Mouse (Mus musculus) right cerebral cortex, adult 2 months (tissue): ENCODE data around the gene Dand5.

Experiments used
- DNase-seq, 2 experiments: peaks; one replicate each; pipeline ENCODE4 v3.0.0; 2021 to 2022; ENCODE audit warnings: low spot score in 2 of 2

Gene Dand5

DNA sequence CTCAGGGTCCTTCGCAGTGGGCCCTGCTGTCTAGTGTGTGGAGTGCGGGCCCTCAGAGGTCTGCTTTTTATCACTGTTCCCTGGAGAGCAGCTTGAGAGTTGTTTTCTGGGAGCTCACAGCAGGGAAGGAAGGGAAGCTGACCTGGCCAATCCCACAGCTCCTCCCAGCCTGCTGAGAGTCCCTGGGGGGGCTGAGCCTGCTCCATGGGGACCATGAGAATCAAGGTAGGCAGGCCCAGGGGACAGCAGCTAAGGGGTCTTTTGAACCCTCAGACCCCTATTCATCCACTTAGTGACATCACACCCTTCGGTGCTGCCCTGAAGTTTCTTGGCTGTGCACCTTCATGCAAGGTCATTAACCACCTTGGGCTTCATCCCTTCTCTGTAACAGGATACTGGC, at the start of gene Dand5:
TSS of gene Dand5 (minus strand) at position 101 of the 400 bp plus-strand sequence.
- no peak for DNase-seq

DNA sequence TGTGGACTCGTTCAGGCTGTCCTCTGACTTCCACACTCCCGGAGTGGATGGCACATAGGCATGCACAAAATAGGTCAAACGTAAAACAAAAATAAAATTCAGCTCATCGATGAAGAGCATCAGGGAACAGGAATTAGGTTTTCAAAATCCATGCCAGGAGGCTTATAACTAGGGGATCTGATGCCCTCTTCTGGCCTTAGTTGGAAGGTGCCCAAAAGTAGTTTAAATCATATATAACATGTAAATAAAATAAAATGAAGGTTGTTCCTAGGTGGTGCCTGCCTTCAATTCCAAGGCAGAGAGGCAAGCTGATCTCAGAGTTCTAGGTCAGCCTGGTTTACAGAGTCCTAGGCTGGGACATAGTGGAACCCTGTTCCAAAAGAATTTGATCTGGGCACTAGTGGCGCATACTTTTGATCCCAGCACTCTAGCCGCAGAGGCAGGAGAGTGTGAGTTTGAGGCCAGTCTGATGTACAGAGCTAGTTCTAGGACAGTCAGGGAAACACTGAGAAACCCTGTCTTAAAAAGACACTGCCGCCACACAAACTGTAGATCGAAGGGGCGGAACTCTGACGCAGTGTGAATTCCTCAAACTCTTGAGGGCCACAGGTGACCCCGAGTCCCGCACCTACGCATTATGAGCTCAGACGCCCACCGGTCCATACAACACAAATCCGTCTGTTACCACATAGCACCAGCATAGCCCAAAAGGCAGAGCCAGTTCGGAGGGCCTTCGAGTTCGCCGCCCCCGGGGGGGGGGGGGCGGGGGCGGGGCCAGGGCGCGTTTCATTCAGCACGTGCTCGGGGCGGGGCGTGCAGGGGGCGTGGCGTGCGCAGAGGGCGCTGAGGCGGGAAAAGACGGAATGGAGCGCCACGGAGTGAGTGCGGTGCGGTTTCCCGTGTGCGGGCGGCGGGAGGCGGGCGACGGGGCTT, 49.0 kb upstream of the Dand5 start, which contains the start of gene Syce2:
TSS of gene Syce2 (plus strand) at position 736 of the 933 bp plus-strand sequence.
- DNase-seq, result peak in 1 of 2 experiments; percentile 46

DNA sequence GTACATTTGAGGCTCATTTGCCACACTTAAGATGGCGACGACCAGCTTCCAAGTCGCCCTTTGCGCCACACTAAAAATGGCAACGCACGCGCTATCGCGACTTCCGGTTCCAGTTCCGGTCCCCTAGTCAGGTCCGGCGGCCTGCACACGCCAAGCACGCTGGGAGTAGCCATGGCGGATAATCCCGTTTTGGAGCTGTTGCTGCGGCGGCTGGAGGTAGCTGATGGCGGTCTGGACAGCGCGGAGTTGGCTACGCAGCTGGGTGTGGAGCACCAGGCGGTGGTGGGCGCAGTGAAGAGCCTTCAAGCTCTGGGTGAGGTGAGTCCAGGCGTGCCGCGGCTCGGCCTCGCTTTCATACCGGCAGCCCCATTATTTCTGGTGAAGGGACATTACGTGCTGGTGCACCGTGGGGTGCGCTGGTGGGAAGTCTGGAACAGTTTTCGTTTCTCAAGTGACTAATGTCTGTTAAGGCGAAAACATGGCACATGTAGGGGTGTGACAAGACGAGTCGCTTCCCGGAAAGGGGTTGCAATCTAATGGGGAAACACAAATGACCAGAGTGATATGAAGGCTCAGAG, 34.3 kb upstream of the Dand5 start, which contains the start of gene Farsa:
TSS of gene Farsa (plus strand) at position 126 of the 578 bp plus-strand sequence.
- DNase-seq, result peak; percentile 95

DNA sequence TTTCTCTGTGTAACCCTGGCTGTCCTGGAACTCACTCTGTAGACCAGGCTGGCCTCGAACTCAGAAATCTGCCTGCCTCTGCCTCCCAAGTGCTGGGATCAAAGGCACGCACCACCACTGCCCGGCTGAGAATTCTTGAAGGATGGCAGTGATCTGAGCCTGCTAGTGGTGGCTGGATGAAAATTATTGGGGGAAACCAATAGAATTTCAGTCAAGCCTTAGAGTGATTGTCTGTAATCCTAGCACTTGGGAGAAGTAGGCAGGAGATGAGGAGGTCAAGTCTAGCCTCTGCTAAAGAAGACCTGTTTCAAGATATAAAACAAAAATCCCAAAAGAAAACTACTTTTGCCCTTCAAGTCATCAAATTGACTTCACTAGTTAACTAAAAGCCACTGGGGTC, 33.8 kb upstream of the Dand5 start:
- no peak for DNase-seq

DNA sequence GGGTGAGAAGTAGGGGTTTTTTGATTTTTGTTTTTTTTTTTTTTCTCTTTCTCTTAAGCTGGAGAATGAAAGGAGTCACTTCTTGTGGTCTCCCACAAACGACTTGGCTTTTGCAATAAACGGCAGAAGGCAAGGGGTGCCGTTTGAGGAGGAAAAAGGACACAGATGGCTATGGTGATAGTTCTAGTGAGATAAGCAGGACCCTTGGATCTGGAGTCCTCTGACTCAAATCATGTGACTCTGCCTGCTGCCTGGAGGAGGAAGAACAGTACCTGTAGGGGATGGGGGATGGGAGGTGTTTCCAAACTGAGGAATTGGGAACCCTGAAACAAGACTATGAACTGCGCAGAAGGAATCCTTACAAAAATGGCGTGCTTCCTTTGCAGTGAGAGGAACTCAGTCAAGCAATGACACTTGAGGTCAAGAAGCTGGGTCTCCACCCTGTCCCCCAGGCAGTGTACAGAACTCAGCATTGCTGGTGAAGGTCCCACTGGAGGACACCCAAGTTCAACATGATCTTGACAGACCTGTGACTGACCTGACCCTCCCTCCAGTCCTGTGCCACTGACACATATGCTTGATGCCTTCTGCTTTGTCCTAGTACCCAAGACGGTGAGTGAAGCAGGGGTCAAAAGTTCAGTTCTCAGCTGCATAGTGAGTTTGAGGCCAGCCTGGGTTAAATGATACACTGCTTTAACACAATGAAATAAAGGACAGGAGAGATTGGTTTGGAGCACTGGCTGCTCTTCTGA, 25.2 kb upstream of the Dand5 start:
- DNase-seq, result no peak

DNA sequence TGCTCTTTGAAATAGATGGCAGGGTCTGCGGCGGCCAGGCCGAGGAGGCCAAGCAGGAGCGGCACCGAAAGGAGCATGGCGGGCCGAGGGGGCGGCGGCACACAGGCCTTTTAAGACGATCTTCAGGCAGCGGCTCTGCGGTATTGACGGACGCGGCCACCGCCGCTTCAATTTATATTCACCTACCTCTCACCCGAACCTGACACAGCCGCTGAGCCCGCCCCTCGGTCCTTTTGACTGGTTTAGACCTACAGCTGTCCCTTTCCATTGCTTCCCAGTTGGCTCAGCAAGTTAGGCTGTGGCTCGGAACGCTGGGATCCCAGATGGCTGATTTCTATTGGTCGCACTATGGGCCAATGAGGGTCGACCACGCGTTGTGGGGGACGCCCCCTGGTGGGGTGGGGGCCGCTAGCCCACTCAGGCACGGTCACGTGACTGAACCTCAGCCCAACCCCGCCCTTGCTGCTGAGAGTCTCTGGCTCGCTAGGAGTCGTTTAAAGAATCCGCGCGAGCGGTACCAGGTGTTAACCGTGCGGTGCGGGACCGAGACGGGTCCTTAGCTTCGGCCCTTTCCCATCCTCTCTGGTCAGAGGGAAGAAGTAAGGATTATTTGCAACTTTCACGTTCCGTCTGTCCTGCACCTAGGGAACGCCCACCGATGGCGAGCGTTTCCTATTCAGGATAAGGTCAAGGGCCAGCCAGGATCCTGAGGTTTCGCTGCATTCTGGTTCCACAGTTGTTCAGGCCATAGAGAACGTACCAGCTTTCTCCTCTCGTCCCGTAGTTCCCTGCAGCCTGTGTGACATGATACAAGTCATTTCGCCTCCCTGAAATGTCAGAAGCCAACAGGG, 24.3 kb upstream of the Dand5 start, which contains the start of gene Calr:
TSS of gene Calr (minus strand) at position 213 of the 851 bp plus-strand sequence.
- DNase-seq, result peak; percentile 99 to 100

DNA sequence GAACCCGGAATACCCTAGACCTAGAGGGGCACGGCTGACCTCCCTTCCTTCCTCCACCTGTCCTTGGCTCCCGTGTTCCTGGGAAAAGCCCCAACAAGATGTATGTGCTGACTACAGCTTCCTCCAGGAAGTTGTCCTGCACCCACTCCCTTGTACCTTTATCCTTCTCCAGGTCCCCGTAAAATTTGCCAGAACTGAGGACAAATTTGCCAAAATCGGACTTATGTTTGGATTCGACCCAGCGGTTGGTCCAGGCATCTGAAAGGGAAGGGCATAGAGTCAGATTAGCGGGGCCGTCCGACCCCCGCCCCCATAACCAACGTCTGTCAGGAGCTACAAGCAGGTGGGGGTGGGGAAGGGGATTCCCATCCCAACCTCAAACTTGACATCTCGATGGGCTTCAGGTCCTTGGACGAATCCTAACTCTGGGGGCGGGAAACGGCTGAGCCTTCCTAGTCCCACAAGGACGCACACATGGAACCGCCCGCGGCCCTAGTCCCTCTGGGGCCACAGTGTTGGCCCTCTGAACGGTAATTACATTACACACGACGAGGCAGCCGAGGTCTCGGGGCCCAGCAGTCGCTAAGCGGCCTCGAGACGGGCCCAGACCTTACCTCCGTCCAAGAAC, 23.6 kb upstream of the Dand5 start:
- DNase-seq, result no peak

DNA sequence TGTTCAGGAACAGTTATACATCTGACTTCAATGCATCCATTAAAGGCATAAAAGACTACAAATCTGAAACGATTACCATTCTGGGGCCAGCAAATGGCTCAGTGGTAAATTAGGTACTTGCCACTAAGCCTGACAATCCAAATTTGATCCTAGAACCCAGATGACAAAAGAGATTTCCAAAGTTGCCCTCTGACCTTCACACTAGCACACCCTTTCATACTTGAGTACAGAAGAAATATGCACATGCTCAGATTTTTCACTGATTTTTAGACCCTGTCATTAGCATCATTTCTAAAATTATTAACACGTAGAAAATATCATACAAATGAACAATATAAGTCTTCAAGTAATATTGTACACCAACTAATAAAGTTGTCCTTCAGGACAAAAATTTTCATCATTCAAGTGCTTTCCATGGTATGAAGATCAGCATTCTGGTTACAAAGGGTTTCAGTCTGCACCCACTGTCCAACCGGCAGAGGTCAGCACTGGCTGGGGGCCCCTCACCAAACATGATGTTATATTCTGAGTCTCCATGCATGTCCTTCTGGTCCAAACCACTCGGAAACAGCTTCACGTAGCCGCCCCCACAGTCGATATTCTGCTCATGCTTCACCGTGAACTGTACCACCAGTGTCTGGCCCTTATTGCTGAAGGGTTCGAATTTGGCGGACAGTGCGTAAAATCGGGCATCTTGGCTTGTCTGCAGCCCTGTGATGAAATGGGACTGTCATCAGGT, 22.9 kb upstream of the Dand5 start:
- DNase-seq, result no peak

DNA sequence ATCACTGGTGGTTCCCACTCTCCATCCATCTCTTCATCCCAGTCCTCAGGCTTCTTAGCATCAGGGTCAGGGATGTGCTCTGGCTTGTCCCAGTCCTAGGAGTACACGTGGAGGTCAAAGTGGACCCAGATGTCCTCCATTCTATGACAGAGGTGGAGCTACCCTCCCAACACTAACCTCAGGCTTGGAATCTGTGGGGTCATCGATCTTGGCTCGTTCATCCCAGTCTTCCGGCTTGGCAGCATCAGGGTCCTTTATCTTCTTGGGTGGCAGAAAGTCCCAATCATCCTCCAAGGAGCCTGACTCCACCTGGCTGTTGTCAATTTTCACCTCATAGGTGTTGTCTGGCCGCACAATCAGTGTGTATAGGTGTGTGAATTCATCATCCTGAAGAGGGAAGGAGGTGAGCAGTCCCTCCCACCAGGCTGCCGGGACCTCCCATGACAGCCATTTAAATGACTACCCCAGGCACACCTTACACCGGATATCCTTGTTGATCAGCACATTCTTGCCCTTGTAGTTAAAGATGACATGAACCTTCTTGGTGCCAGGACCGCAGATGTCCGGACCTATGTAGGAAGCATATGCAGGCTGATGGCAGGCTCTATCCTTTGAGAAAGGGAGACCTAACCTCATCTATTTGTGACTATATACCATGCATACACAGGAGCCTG, 21.9 kb upstream of the Dand5 start:
- DNase-seq, result no peak

DNA sequence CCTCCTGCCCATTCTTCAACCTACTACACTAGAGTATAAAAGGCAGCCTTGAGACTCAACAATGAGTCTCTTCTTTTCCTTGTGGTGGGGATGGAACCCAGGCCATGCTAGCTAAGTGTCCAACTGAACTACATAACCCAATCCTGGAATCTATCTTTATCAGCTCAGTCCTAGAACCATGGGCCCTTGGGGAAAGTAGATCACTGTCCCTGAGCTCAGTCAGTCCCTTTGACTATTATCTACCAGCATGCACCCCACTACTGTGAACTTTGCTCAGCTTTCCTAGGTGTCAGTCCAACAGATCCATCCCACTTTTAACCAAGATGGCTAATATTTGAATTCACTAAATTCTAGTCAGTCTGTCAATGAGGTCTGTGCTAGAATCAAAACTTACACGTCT, 18.9 kb upstream of the Dand5 start:
- no peak for DNase-seq

DNA sequence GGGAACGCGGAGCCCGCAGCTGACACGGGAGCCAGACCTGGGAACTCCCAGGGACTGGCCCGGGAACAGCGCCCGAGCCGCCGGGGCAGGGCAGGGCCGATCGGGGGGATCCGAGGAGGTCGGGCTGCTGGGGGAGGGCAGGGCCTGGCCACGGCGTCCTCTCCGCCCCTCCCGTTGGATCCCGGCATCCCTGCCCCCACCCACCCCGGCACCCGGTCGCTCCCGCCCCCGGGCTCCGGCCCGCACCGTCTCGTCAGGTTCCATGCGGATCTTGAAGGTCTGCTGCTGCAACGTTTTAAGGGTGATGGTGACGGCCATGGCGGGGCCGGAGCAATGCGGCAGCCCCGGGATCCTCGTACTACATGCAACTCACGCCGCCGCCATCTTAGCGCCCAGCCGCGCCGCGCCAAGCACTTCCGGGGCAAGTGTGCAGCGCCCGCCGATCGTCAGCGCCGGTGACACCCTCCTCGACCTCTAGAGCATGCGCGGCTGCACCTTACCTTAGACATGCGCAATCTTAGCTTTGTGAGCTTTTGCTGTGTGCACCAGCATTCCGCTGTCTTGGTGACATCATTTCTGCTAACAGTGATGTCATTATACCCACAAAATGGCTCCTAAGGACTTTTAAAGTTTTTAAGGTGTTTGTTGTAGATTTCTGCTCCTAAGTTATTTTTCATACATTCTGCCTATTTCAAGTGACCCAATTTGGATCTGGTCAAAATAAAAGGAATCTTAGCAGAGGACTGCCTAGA, 17.8 kb upstream of the Dand5 start, which contains the start of gene Rad23a:
TSS of gene Rad23a (minus strand) at position 418 of the 752 bp plus-strand sequence.
- DNase-seq, result peak; percentile 93

DNA sequence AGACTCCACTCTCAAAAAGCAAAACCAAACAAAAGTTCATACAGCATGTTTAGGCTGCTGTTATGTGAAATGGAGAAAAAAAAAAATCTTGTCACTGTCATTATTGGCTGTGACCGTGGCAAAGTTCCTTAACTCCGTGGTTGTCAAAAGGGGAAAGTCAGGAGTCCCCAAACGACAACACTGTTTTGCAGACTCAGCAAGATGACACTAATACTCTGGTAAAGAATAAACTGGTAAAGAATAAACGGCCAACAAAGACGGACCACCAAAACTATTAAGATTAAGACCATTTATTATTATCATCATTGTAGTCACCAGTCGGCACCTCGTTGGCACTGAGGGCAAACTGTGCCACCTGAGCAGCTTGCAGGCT, 17.2 kb upstream of the Dand5 start:
- no peak for DNase-seq

DNA sequence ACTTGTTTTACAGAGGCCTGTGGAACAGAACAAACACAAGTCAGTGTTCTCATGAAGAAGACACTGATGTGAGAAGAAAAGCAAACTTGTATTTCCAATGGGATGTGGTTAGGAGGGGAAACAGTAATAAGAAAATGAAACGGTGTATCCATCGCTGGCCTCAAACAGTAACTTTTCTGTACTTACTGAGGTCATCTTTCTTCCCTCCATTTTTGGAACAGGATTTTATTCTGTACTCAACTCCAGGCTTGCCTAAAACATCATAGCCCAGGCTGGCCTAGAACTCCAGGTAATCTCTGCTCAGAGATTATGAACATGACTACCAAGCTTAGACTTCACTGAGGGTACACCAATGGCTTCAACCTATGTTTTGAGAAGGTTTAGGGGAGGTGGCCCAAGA, 16.8 kb upstream of the Dand5 start:
- DNase-seq, result no peak

DNA sequence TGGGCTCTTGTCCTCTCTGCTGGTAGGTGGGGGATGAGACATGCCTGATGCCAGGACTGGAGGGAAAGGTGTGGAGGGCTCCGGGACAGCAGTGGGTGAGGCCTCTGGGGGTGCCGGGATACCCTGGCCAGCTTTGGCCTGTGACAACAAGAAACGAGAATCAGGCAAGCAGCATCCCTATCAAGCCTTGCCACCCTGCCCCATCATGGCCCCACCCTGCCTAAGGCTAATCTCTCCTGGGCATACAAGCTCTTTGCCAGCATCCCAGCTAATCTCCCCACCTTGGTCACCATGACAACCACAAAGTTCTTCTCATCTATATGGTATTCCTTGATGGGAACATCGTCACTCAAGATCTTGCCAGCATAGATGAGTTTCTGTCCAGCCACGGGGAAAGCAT, 15.9 kb upstream of the Dand5 start:
- no peak for DNase-seq

DNA sequence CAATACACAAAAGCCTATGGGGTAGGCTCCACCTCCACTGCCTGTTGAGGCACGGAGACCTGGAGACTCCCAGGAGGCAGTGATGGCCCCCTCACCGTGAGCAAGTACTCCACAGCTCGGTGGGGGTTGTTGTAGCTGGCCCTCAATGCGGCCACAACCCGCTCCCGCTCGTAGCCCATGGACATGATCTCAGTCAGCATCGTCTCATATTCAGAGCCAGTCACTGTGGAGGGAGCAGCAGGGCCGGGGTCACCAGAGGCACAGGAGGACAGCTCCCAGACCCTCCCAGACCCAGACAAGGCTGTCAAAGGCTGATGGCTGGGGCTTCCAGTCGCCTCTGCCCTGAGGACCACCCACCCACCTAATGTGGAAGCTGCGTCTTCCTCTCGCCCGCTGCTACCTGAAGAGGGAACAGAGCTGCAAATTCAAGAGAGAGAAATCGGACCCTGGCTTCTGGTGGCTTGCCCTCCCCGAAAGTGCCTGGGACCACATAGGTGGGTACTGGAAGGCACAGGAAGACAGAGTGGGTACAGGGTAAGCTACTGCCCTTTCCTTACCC, 15.4 kb upstream of the Dand5 start:
- no peak for DNase-seq

DNA sequence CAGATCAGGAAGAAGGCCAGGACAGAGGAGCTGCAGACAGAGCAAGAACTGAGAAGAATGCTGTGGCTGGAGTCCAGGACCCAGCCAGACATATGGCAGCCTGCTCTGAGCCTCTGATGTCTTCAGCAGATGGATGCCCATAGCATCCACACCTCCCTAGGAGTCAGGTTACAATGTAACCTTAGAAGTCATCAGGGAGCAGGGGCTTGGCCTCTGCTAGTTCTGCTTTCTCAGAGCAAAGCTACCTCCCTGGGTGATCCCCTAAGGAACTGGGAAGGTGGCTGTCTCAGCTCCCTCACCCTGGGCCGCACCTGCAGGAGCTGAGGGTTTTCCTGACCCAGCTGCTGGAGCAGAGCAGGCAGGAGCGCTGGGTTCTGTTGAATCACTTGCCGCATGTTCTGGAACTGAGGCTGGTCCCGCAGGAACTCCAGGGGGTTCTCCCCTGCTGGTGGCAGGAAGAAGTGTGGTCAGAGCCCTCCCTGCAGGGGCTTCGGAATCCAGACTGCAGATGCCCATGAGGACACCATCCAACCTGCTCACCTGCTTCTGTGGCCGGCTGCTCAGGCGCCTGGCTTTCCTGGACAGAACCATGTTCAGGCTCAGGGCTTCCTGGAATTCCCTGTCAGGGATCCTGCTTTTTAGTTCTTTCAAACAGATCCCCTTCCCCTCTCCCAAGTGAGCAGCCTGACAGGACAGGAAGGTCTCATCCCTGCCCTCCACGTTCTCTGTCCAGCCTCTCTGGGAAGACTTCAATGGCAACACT, 14.7 kb upstream of the Dand5 start:
- no peak for DNase-seq
